Mouse (Mus musculus) lung, adult 2 months (tissue): Measurements from ENCODE around the gene Rai14.

ENCODE experiments used
- CTCF ChIP-seq: fragments of 200-500 bp; IDR thresholded peaks from 2 replicates; pipeline ENCODE4 v1.5.1; 2011; ENCODE audit warnings: mild to moderate bottlenecking, low read length, control low read depth; ENCODE audit not compliant: insufficient read depth
- POLR2A ChIP-seq: fragments of 200-500 bp; IDR thresholded peaks from 2 replicates; pipeline ENCODE4 v1.6.1; 2011; ENCODE audit warnings: low read depth, mild to moderate bottlenecking, control low read depth, low read length, borderline replicate concordance; ENCODE audit errors: extremely low read depth

DNA sequence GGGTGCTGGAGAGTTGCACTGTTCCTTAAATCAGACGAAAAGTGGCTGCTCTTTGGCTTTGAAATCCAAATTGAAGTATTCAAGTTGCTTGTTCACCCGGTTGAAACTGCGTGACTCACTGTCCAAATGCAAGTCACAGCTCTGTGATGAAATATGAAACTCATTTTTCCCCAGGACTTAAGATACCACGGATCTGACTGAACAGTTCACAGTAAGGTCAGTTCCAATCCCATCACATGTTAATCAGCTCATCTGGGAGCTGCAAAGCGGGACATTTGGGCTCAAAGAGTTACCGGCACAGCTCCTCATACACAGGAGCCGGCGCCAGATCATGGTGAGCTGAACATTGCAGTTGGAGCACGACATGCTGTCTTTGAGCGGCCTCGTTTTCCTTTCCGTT is 45.6 kb upstream of the Rai14 start:
- TF ChIP-seq POLR2A (no peak), CTCF (no peak)
